Mouse (Mus musculus) midbrain, embryonic 13.5 days (tissue): ENCODE data around the gene Drd2. TPM values are rescaled to one million over a fixed set of nuclear protein-coding genes. Genes with fewer than 3 reads are reported as not detected.

ENCODE experiments used
- ATAC-seq: fragments of 200-750 bp; cut with Nextera tagmentation; 2 replicates; pipeline ENCODE4 v1.8.0; 2017; ENCODE audit warnings: mild to moderate bottlenecking, moderate TSS enrichment, moderate library complexity
- H3K27ac ChIP-seq: fragments of 300-500 bp; sonication (generic); 2 replicates; pipeline ENCODE4 v1.5.1; 2015; ENCODE audit warnings: inconsistent platforms, mild to moderate bottlenecking, moderate library complexity
- H3K27me3 ChIP-seq: fragments of 300-500 bp; sonication (generic); 2 replicates; pipeline ENCODE4 v1.6.1; 2015; ENCODE audit warnings: mild to moderate bottlenecking, inconsistent platforms
- H3K36me3 ChIP-seq: fragments of 300-500 bp; sonication (generic); 2 replicates; pipeline ENCODE4 v1.6.1; 2015; ENCODE audit warnings: mild to moderate bottlenecking, inconsistent platforms
- H3K4me1 ChIP-seq: fragments of 300-500 bp; sonication (generic); replicated peaks from 2 replicates; pipeline ENCODE4 v1.6.1; 2015; ENCODE audit warnings: inconsistent platforms
- H3K4me2 ChIP-seq: fragments of 300-500 bp; sonication (generic); replicated peaks from 2 replicates; pipeline ENCODE4 v1.6.1; 2015; ENCODE audit warnings: moderate library complexity, mild to moderate bottlenecking, inconsistent platforms
- H3K4me3 ChIP-seq: fragments of 300-500 bp; sonication (generic); replicated peaks from 2 replicates; pipeline ENCODE4 v1.5.1; 2015; ENCODE audit warnings: mild to moderate bottlenecking, inconsistent platforms
- H3K9ac ChIP-seq: fragments of 300-500 bp; sonication (generic); replicated peaks from 2 replicates; pipeline ENCODE4 v1.6.1; 2015; ENCODE audit warnings: mild to moderate bottlenecking, inconsistent platforms
- H3K9me3 ChIP-seq: fragments of 300-500 bp; sonication (generic); 2 replicates; pipeline ENCODE4 v1.6.1; 2016; ENCODE audit warnings: mild to moderate bottlenecking, inconsistent platforms
- WGBS: fragments of 180-500 bp; shearing (Covaris S2); methylation state at CpG from one replicate; pipeline ENCODE4 v1.1.7; 2015; 5-methylcytosine and 5-hydroxymethylcytosine counted together
- polyA plus RNA-seq: library from polyadenylated mRNA; unstranded; fragments of >200 nt; fragmentation: Nextera tagmentation; extraction: Ambion mirVana; gene quantifications from 2 replicates; pipeline ENCODE4 v1.2.1, GENCODE M21; 2015

The Drd2 gene
- polyA plus RNA-seq = 1.9 and 2.4 TPM in 2 replicates

DNA sequence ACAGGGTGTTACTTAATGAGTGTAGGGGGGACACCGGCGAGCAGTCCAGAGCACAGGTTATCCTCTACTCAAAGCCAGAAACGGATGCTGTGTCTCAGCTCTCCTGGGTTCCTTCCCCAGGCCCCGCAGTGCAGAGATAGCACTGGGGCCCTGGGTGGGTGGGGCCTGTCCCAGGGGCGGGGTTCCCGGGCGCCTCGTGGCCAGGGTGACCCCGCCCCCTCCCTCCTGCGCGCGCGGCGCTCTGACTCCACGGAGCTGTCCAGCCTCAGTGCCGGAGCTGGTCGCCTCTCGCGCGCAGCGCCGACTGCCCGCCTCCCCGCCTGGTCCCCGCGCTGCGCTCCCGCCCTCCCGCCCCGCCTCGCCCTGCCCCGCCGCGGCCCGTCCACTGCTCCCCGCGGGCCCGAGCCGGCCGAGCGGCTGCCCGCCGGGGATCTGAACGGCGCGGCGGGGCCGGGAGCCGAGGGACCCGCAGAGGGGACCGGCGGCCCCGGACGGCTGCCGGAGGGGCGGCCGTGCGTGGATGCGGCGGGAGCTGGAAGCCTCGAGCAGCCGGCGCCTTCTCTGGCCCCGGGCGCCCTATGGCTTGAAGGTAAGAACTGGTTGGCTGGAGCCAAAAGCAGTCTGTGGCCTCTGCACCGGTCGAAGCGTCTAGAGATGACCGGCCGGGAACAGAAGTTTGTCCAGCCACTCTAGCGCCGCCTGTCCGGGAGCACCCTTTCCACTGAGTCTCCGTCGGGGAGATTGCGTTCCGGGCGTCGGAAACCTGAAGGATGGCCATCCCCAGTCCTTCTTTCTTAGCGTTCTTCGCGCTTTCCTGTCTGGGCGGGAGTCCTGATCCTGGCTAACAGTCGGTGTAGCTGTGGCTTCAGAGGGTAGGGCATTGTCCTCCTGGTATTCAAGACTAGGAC, at the start of gene Drd2:
Gene Drd2, plus strand, starts transcription at position 492 of the 908 bp plus-strand sequence.
- 1% methylated on average over 65 of the region's 84 CpGs for WGBS
- ATAC-seq = peak; percentile 87
- H3K36me3 ChIP-seq = no peaks in the 10 kb centered on the region
- H3K4me2 ChIP-seq = peak within 1 kb of the TSS; percentile 87
- H3K9me3 ChIP-seq = no peaks in the 10 kb centered on the region
- H3K27ac ChIP-seq = no peak within 1 kb of the TSS
- H3K4me1 ChIP-seq = peaks cover 17% of the 10 kb centered on the region
- peak within 1 kb of the TSS; percentile 52 for H3K4me3 ChIP-seq
- peaks cover 53% of the 10 kb centered on the region for H3K27me3 ChIP-seq
- peak within 1 kb of the TSS; percentile 58 for H3K9ac ChIP-seq

DNA sequence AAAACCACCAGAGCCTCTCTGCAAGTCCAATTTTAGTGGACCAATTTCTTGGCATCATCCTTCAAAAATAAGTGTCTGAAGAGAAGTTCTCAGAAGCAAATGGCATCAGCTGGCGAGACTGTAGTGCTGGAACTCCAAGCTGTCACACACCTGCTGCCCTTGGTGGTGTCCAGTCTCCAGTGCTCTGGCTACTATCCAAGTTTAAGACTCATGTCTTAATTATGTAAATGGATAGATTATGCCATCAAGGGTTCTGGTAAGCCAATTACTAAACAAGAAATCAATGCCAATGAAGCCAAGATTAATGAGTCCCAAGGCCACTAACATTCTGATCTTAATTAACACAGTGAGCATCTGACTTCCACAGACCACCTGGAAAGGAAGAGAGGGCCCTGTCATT, 45.3 kb upstream of the Drd2 start:
- H3K9ac ChIP-seq = no peak overlapping the region
- H3K4me3 ChIP-seq = no peak overlapping the region
- no peaks in the 10 kb centered on the region for H3K27me3 ChIP-seq
- no peak overlapping the region for H3K4me2 ChIP-seq
- no peaks in the 10 kb centered on the region for H3K4me1 ChIP-seq
- no peak overlapping the region for H3K27ac ChIP-seq
- WGBS = 75% methylated on average over 1 of the region's 1 CpGs
- no peaks in the 10 kb centered on the region for H3K36me3 ChIP-seq
- no peaks in the 10 kb centered on the region for H3K9me3 ChIP-seq
- ATAC-seq = no peak

DNA sequence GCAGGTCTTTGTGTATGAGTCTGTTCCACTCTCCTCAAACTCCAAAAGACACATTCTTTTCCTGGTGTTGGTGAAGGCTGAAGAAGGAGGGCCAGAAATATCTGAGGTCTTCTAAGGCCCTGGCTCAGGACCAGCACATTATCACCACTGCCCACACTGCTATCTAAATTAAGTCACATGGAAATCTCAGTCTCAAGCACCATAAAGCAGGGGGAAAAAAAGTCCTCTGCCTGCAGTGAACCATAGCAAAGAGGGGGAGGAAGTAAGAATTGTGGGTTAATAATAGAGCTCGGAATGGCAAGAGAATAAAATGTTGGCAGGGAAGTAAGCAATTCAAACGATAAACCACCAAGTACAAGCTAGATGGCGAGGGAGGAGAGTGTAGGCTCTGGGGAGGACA, 32.9 kb upstream of the Drd2 start:
- Histone ChIP-seq H3K27me3 (no peaks in the 10 kb centered on the region), H3K27ac (no peak overlapping the region), H3K9me3 (no peaks in the 10 kb centered on the region), H3K4me2 (no peak overlapping the region), H3K9ac (no peak overlapping the region), H3K4me1 (no peaks in the 10 kb centered on the region), H3K4me3 (no peak overlapping the region), H3K36me3 (no peaks in the 10 kb centered on the region)
- 77% methylated on average over 3 of the region's 3 CpGs for WGBS
- ATAC-seq = no peak

DNA sequence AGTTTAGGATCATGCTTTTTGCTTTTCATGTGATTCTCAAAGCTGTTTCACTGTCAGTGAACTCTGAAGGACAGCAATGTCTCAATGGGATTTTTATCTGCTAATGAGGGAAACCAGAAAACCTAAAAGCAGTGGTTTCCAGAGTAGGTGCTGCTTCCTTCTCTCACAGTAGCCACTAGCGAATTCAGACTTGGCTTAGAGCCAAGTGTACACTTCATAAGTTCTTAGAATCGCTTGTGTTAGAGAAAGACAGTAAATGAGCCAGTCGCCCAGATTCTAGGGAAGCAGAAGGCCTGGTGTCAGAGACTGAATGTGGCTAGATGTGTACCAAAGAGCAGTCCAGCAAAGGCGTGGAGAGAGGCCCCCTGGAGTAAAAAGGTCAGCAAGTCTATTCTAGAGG, 29.6 kb upstream of the Drd2 start:
- Histone ChIP-seq H3K36me3 (no peaks in the 10 kb centered on the region), H3K4me1 (no peaks in the 10 kb centered on the region), H3K27ac (no peak overlapping the region), H3K9me3 (no peaks in the 10 kb centered on the region), H3K27me3 (no peaks in the 10 kb centered on the region), H3K4me2 (no peak overlapping the region), H3K9ac (no peak overlapping the region), H3K4me3 (no peak overlapping the region)
- no peak for ATAC-seq
- 70% methylated on average over 4 of the region's 4 CpGs for WGBS

- H3K9me3 ChIP-seq = no peaks in the 10 kb centered on the region
- no peaks in the 10 kb centered on the region for H3K27me3 ChIP-seq
- no peaks in the 10 kb centered on the region for H3K4me1 ChIP-seq
- H3K27ac ChIP-seq = no peak overlapping the region
- no peak overlapping the region for H3K4me2 ChIP-seq
- H3K4me3 ChIP-seq = no peak overlapping the region
- H3K36me3 ChIP-seq = no peaks in the 10 kb centered on the region
- H3K9ac ChIP-seq = no peak overlapping the region
- ATAC-seq = no peak
Observed at GRCm38 (mm10) chr9:49318638-49319037, 21.8 kb upstream of the Drd2 start.

- no peak for ATAC-seq
- WGBS = 1% methylated on average over 10 of the region's 10 CpGs
- Histone ChIP-seq H3K9me3 (no peaks in the 10 kb centered on the region), H3K36me3 (no peaks in the 10 kb centered on the region), H3K4me3 (peak overlapping the region; percentile 52), H3K4me2 (peak overlapping the region; percentile 87), H3K27me3 (peaks cover 53% of the 10 kb centered on the region), H3K4me1 (peaks cover 17% of the 10 kb centered on the region), H3K9ac (peak overlapping the region; percentile 58; the same call in 1 of the 2 replicates), H3K27ac (no peak overlapping the region)
Observed at GRCm38 (mm10) chr9:49341044-49341365, 578 bp downstream of the Drd2 start.

DNA sequence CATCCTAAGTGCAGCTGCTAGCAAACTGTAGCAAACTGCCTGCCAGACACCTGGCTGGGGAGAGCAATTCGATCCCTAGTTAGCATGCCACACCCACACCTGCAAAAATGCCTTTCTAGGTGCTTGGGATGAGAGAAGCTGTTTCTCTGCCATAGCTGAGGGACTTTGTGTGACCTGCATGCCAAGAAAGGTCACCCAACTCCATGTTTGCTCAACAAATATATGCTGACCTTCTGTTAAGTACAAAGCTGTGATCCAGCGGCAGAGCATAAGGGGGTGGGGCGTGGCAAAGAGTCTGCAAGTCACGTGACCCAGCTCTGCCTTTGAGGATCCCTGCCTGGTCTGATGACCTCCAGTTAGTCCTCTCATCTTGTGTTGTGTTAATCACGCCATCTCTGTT, 25.3 kb downstream of the Drd2 start:
- no peak overlapping the region for H3K4me3 ChIP-seq
- H3K27ac ChIP-seq = no peak overlapping the region
- H3K27me3 ChIP-seq = no peaks in the 10 kb centered on the region
- no peaks in the 10 kb centered on the region for H3K9me3 ChIP-seq
- H3K36me3 ChIP-seq = no peaks in the 10 kb centered on the region
- WGBS = 32% methylated on average over 5 of the region's 5 CpGs
- H3K4me2 ChIP-seq = no peak overlapping the region
- H3K4me1 ChIP-seq = peaks cover 7% of the 10 kb centered on the region; the same call in 1 of the 2 replicates
- H3K9ac ChIP-seq = no peak overlapping the region
- no peak for ATAC-seq

DNA sequence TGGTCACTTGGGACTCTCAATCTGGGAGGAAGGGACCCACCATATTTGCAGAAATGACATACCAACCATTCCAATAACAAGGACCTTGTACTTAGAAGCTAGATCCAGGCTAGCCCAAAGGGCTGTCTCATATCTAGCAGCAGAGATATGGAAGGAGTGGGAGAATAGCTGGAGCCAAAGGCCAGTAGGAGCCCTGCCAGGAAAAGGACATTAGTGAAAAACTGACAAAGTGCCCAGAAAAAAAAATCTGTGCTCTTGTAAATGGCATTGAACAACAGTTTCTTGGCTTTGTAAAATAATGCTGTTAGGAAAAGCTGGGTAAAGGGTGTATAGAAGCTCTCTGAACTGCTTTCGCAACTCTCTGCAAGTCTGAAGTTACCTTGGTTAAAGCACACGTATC, 33.5 kb downstream of the Drd2 start:
- no peaks in the 10 kb centered on the region for H3K4me1 ChIP-seq
- WGBS = 94% methylated on average over 2 of the region's 2 CpGs
- no peak overlapping the region for H3K27ac ChIP-seq
- no peak overlapping the region for H3K9ac ChIP-seq
- no peak overlapping the region for H3K4me2 ChIP-seq
- ATAC-seq = no peak
- no peak overlapping the region for H3K4me3 ChIP-seq
- H3K36me3 ChIP-seq = no peaks in the 10 kb centered on the region
- H3K9me3 ChIP-seq = no peaks in the 10 kb centered on the region
- no peaks in the 10 kb centered on the region for H3K27me3 ChIP-seq

- Histone ChIP-seq H3K36me3 (no peaks in the 10 kb centered on the region), H3K27me3 (no peaks in the 10 kb centered on the region), H3K9ac (no peak overlapping the region), H3K4me1 (peaks cover 9% of the 10 kb centered on the region), H3K9me3 (no peaks in the 10 kb centered on the region), H3K4me2 (no peak overlapping the region), H3K4me3 (no peak overlapping the region), H3K27ac (no peak overlapping the region)
- no peak for ATAC-seq
- 94% methylated on average over 4 of the region's 4 CpGs for WGBS
Observed at GRCm38 (mm10) chr9:49379962-49380361, 39.5 kb downstream of the Drd2 start.

DNA sequence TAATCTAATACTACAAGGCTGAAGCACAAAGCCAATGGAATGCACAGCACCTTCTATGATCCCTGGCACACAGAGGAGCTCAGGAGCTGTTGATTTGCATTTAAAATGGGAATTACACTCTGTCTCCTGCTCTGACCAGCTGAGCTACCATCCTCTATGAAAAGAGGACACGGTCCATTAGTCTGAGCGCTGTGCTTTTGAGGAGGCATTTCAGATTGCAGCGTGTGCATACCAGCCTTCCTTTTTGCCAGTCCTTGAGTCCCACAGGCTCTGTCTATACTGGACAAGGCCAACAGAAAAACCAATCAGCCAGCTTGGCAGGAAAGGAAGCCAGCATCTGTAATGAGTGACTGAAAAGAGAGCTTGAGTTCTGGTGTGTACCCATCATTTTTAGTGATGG, 43.6 kb downstream of the Drd2 start:
- 11% methylated on average over 3 of the region's 3 CpGs for WGBS
- peak; percentile 48; the same call in 1 of the 2 replicates for ATAC-seq
- peaks cover 14% of the 10 kb centered on the region for H3K4me1 ChIP-seq

GRCm38 (mm10) chr9:49384855-49385254, 44.4 kb downstream of the Drd2 start:
- H3K27me3 ChIP-seq = no peaks in the 10 kb centered on the region
- H3K36me3 ChIP-seq = no peaks in the 10 kb centered on the region
- no peak overlapping the region for H3K27ac ChIP-seq
- no peak overlapping the region for H3K4me2 ChIP-seq
- no peaks in the 10 kb centered on the region for H3K9me3 ChIP-seq
- H3K4me3 ChIP-seq = no peak overlapping the region
- 91% methylated on average over 6 of the region's 6 CpGs for WGBS
- H3K4me1 ChIP-seq = peaks cover 14% of the 10 kb centered on the region
- ATAC-seq = no peak
- H3K9ac ChIP-seq = no peak overlapping the region

More for the DNA sequence above, 43.6 kb downstream of the Drd2 start:
- Histone ChIP-seq H3K36me3 (no peaks in the 10 kb centered on the region), H3K9ac (no peak overlapping the region), H3K27me3 (no peaks in the 10 kb centered on the region), H3K27ac (no peak overlapping the region), H3K9me3 (no peaks in the 10 kb centered on the region), H3K4me2 (no peak overlapping the region), H3K4me3 (no peak overlapping the region)

DNA sequence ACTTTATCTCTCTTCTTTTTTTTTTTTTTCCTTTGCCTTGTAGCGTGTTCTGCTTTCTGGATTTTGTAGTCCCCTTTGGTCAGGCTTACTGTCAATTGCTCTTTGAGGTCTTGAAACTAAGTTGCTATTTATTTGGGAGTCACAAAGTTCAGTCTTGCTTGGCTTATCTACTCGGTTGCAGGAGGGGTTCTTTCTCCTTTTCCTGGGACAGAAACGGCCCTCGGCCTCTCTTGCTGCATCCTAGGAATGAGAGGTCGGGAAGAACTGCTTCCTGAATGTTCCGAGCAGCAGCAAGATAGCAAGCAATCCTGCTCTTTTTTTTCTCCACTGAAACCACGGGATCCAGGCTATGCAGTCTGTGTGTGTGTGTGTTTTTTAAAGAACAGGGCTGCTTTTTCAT, 44.9 kb downstream of the Drd2 start:
- no peak overlapping the region for H3K4me3 ChIP-seq
- no peak for ATAC-seq
- no peaks in the 10 kb centered on the region for H3K27me3 ChIP-seq
- no peak overlapping the region for H3K9ac ChIP-seq
- no peak overlapping the region for H3K27ac ChIP-seq
- H3K9me3 ChIP-seq = no peaks in the 10 kb centered on the region
- H3K4me2 ChIP-seq = no peak overlapping the region
- no peaks in the 10 kb centered on the region for H3K36me3 ChIP-seq
- peaks cover 14% of the 10 kb centered on the region for H3K4me1 ChIP-seq
- WGBS = 57% methylated on average over 7 of the region's 7 CpGs

GRCm38 (mm10) chr9:49386119-49386518, 45.7 kb downstream of the Drd2 start:
- Histone ChIP-seq H3K4me2 (no peak overlapping the region), H3K27ac (no peak overlapping the region), H3K4me3 (no peak overlapping the region), H3K9ac (no peak overlapping the region), H3K27me3 (no peaks in the 10 kb centered on the region), H3K9me3 (no peaks in the 10 kb centered on the region), H3K4me1 (peaks cover 14% of the 10 kb centered on the region), H3K36me3 (no peaks in the 10 kb centered on the region)
- ATAC-seq = peak; percentile 58
- WGBS = 31% methylated on average over 11 of the region's 11 CpGs
